ENCODE assay signal across 10 mouse cellular contexts in the genomic region with DNA sequence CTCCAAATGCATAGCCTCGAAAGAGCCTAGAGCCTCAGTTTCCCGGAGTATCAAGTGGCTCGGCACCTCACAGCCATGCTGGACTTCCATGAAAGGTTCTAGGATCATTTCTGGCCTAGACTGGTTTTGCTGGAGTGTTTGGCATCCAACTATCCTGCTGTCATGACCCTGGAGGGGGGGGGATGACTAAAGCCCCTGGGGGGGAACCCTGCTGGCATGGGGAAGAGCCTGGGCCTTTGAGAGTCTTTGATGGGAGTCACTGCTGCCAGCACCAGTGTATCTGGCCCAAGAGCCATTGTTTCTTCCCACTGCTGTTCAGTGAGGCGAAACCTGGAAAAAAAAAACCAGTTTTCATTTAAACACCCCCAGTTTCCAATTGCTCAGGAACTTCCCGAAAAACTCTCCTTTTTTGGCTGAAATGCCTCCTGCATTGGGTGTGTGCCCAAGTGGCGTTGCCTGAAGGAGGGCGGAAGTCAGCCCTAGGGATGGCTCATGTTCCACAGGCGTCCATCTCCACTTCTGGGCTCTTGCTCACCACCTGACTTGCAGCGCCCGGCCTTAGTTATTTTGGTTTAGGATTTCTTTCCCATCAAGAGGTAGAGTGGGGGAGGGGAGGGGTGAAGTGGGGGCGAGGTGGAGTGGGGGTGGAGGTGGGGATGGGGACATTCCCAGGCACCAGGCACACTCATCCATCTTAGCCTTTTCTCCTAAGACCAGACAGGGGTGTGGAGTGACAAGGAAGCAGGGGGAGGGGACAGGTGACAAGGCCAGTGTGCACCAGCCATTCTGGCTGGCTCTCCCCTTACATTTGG. TPM values are rescaled to one million over a fixed set of nuclear protein-coding genes. Genes with fewer than 3 reads are reported as not detected.
DNase-seq lines count a peak whose midpoint lies in the region; ATAC-seq and TF ChIP-seq lines count a peak whose summit lies in the region.
"Had no signal": no experiment of that assay in that cellular context is flagged by ENCODE, and none has a peak within 500 bp of the region (broad histone marks: within the 10 kb centered on the region; RNA-seq: fewer than 3 reads in every experiment).

No protein-coding gene starts in this region.

- no peak overlapping the region for H3K4me2 ChIP-seq in kidney, embryonic 15.5 days
- peak overlapping the region; percentile 13 for H3K4me2 ChIP-seq in embryonic facial prominence, embryonic 12.5 days (replicated peaks)

- peak overlapping the region; percentile 46; the same call in 1 of the 2 replicates for H3K27ac ChIP-seq in kidney, embryonic 15.5 days
- H3K27ac ChIP-seq in kidney, adult 2 months (ENCODE audit: insufficient read depth, low read depth, low read length): no peak overlapping the region
- H3K27ac ChIP-seq in embryonic facial prominence, embryonic 12.5 days: peak overlapping the region; percentile 88
- peak overlapping the region; percentile 83 for H3K27ac ChIP-seq in limb, embryonic 10.5 days

- no peaks in the 10 kb centered on the region for H3K27me3 ChIP-seq in kidney, embryonic 15.5 days
- no peaks in the 10 kb centered on the region for H3K27me3 ChIP-seq in kidney, adult 2 months (replicated peaks; ENCODE audit: control insufficient read depth, insufficient read depth, low read length)
- no peaks in the 10 kb centered on the region for H3K27me3 ChIP-seq in embryonic facial prominence, embryonic 12.5 days
- no peaks in the 10 kb centered on the region for H3K27me3 ChIP-seq in limb, embryonic 10.5 days (ENCODE audit: low read depth, poor library complexity, severe bottlenecking)

- no peak overlapping the region for H3K4me3 ChIP-seq in kidney, embryonic 15.5 days (replicated peaks)
- H3K4me3 ChIP-seq in kidney, adult 2 months (ENCODE audit: insufficient read depth, low read depth, low read length): no peak overlapping the region
- no peak overlapping the region for H3K4me3 ChIP-seq in embryonic facial prominence, embryonic 12.5 days
- H3K4me3 ChIP-seq in limb, embryonic 10.5 days: peak overlapping the region; percentile 0; the same call in 1 of the 2 replicates

- TF ChIP-seq CTCF in kidney, adult 2 months (conservative IDR thresholded peaks at IDR 0.05; ENCODE audit: insufficient read depth, insufficient read length, low read depth, low read length): no peak

- no peak for DNase-seq in kidney, adult 2 months
- DNase-seq in brain, adult 2 months (ENCODE audit: low read depth, low spot score): peak; percentile 20
- peak; percentile 60 for DNase-seq in limb, embryonic 10.5 days (ENCODE audit: low spot score)
- DNase-seq in retina, postnatal 1 day: no peak
- DNase-seq in kidney, adult 8-10 months: no peak
- DNase-seq in lung, postnatal 4 days: no peak
- DNase-seq: adrenal gland, postnatal 14 days; cerebellum, adult 9-10 months had no signal

- no peak for TF ChIP-seq POLR2A in kidney, adult 2 months (IDR thresholded peaks at IDR 0.05; ENCODE audit: low read depth, low read length)

- ATAC-seq in kidney, embryonic 15.5 days (replicated peaks; ENCODE audit: low FRiP score): peak; percentile 65; the same call in 1 of the 2 replicates
- 0 out of 2 replicates have a peak, but pooled peaks have one; percentile 1 for ATAC-seq in embryonic facial prominence, embryonic 12.5 days (ENCODE audit: insufficient number of reproducible peaks, insufficient read depth, low FRiP score, low TSS enrichment)

- no peak overlapping the region for H3K9ac ChIP-seq in kidney, embryonic 15.5 days
- H3K9ac ChIP-seq in embryonic facial prominence, embryonic 12.5 days: no peak overlapping the region; the same call in 1 of the 2 replicates

- peaks cover 39% of the 10 kb centered on the region for H3K4me1 ChIP-seq in kidney, embryonic 15.5 days
- no peaks in the 10 kb centered on the region for H3K4me1 ChIP-seq in kidney, adult 2 months (ENCODE audit: control insufficient read depth, insufficient read depth, low read length)
- peaks cover 60% of the 10 kb centered on the region for H3K4me1 ChIP-seq in embryonic facial prominence, embryonic 12.5 days
- peaks cover 68% of the 10 kb centered on the region for H3K4me1 ChIP-seq in limb, embryonic 10.5 days

- H3K36me3 ChIP-seq in kidney, embryonic 15.5 days: no peaks in the 10 kb centered on the region
- no peaks in the 10 kb centered on the region for H3K36me3 ChIP-seq in kidney, adult 2 months (ENCODE audit: control insufficient read depth, insufficient read depth, low read length)
- peaks cover 27% of the 10 kb centered on the region for H3K36me3 ChIP-seq in embryonic facial prominence, embryonic 12.5 days
- peaks cover 39% of the 10 kb centered on the region for H3K36me3 ChIP-seq in limb, embryonic 10.5 days

- H3K9me3 ChIP-seq in kidney, embryonic 15.5 days (replicated peaks): no peaks in the 10 kb centered on the region
- H3K9me3 ChIP-seq in embryonic facial prominence, embryonic 12.5 days: no peaks in the 10 kb centered on the region
- no peaks in the 10 kb centered on the region for H3K9me3 ChIP-seq in limb, embryonic 10.5 days (replicated peaks)

- WGBS in kidney, embryonic 15.5 days: 45% methylated on average over 11 of the region's 11 CpGs
- WGBS in kidney, adult 2 months: 63% methylated on average over 11 of the region's 11 CpGs
- WGBS in embryonic facial prominence, embryonic 12.5 days: 32% methylated on average over 11 of the region's 11 CpGs
- WGBS in limb, embryonic 10.5 days: 47% methylated on average over 11 of the region's 11 CpGs

RNA-seq across cellular contexts. Expression of a gene that starts 41.1 kb away (rescaled TPM):
- polyA plus RNA-seq in kidney, embryonic 15.5 days (2015; fragmentation: Nextera tagmentation; extraction: Ambion mirVana): 10.6 and 10.9 TPM in 2 replicates
- polyA plus RNA-seq in kidney, adult 2 months (2012; rRNA removed): 4.7 and 6.7 TPM in 2 replicates
- polyA plus RNA-seq in embryonic facial prominence, embryonic 12.5 days (2016; fragmentation: Nextera tagmentation; extraction: Ambion mirVana): 106 and 121 TPM in 2 replicates
- polyA plus RNA-seq in limb, embryonic 10.5 days (2016; fragmentation: Nextera tagmentation; extraction: Ambion mirVana): 111 and 140 TPM in 2 replicates

RNA-seq across cellular contexts. Expression of a gene that starts 45.7 kb away (rescaled TPM):
- 35.5 and 38.3 TPM in 2 replicates for polyA plus RNA-seq in kidney, embryonic 15.5 days (2015; fragmentation: Nextera tagmentation; extraction: Ambion mirVana)
- polyA plus RNA-seq in kidney, adult 2 months (2012; rRNA removed): 24.5 and 35.2 TPM in 2 replicates
- 40.0 and 41.8 TPM in 2 replicates for polyA plus RNA-seq in embryonic facial prominence, embryonic 12.5 days (2016; fragmentation: Nextera tagmentation; extraction: Ambion mirVana)
- polyA plus RNA-seq in limb, embryonic 10.5 days (2016; fragmentation: Nextera tagmentation; extraction: Ambion mirVana): 59.4 and 61.3 TPM in 2 replicates

RNA-seq across cellular contexts. Expression of a gene that starts 53.8 kb away (rescaled TPM):
- 13.3 and 13.5 TPM in 2 replicates for polyA plus RNA-seq in kidney, embryonic 15.5 days (2015; fragmentation: Nextera tagmentation; extraction: Ambion mirVana)
- polyA plus RNA-seq in kidney, adult 2 months (2012; rRNA removed): 36.3 and 45.2 TPM in 2 replicates
- 11.6 and 12.0 TPM in 2 replicates for polyA plus RNA-seq in embryonic facial prominence, embryonic 12.5 days (2016; fragmentation: Nextera tagmentation; extraction: Ambion mirVana)
- 10.1 and 11.8 TPM in 2 replicates for polyA plus RNA-seq in limb, embryonic 10.5 days (2016; fragmentation: Nextera tagmentation; extraction: Ambion mirVana)

Comparison
In these comparisons a context has a peak if more than half of its experiments do, and no peak if none do; other contexts are left out.
1. DNase-seq: peak in brain, adult 2 months (single experiment) and limb, embryonic 10.5 days (single experiment); none in kidney, adult 2 months (single experiment), retina, postnatal 1 day (single experiment), kidney, adult 8-10 months (0 of 2) and lung, postnatal 4 days (0 of 2).